Mouse (Mus musculus): Measurements from ENCODE around the gene Tph2. TPM values are rescaled to one million over a fixed set of nuclear protein-coding genes. Genes with fewer than 3 reads are reported as not detected.
"Not testable (repeated sequence)": the region's sequence is repeated elsewhere in the genome, so short reads cannot be mapped to it uniquely, and the experiment has no call there.

Tph2 gene
- polyA plus RNA-seq, 1 experiment from 2014 or later = not detected

GRCm38 (mm10) chr10:115178019-115178418, 6.8 kb downstream of the Tph2 start:
- H3K27ac ChIP-seq (ENCODE audit: low read depth); H3K27me3 ChIP-seq (ENCODE audit: insufficient read depth, low read length); H3K4me3 ChIP-seq (ENCODE audit: low read depth, low read length); H3K9me3 ChIP-seq (ENCODE audit: low read length); H3K4me1 ChIP-seq (ENCODE audit: insufficient read depth); H3K9ac ChIP-seq (replicated peaks); ATAC-seq; H3K36me3 ChIP-seq (replicated peaks; ENCODE audit: insufficient read depth, low read length); DNase-seq; H3K4me2 ChIP-seq (ENCODE audit: low read depth, low read length): not testable (repeated sequence)
- 50% methylated on average over 6 of the region's 6 CpGs for WGBS (ENCODE audit: insufficient replicate concordance)
- 0 out of 2 replicates have a peak, but pooled peaks have one; percentile 22 for TF ChIP-seq CTCF (IDR thresholded peaks at IDR 0.05; ENCODE audit: low read depth)

- DNase-seq = no peak
- TF ChIP-seq EP300 (IDR thresholded peaks at IDR 0.05; ENCODE audit: low read depth) (no peak), CTCF (IDR thresholded peaks at IDR 0.05; ENCODE audit: low read depth) (no peak)
- 57% methylated on average over 12 of the region's 12 CpGs for WGBS (ENCODE audit: insufficient replicate concordance)
- Histone ChIP-seq H3K4me1 (ENCODE audit: insufficient read depth) (no peaks in the 10 kb centered on the region), H3K9me3 (ENCODE audit: low read length) (no peaks in the 10 kb centered on the region), H3K9ac (replicated peaks) (no peak overlapping the region), H3K36me3 (replicated peaks; ENCODE audit: insufficient read depth, low read length) (no peaks in the 10 kb centered on the region), H3K27ac (ENCODE audit: low read depth) (no peak overlapping the region), H3K27me3 (ENCODE audit: insufficient read depth, low read length) (no peaks in the 10 kb centered on the region), H3K4me3 (ENCODE audit: low read depth, low read length) (no peak overlapping the region), H3K4me2 (ENCODE audit: low read depth, low read length) (no peak overlapping the region)
- no peak for ATAC-seq
These were observed 9.2 kb downstream of the Tph2 start for GRCm38 (mm10) chr10:115175591-115175991.

- Histone ChIP-seq H3K4me2 (ENCODE audit: low read depth, low read length) (no peak overlapping the region), H3K9me3 (ENCODE audit: low read length) (no peaks in the 10 kb centered on the region), H3K4me3 (ENCODE audit: low read depth, low read length) (no peak overlapping the region), H3K36me3 (replicated peaks; ENCODE audit: insufficient read depth, low read length) (no peaks in the 10 kb centered on the region), H3K4me1 (ENCODE audit: insufficient read depth) (0 out of 2 replicates have a peak, but pooled peaks cover 2% of the 10 kb centered on the region), H3K9ac (replicated peaks) (no peak overlapping the region), H3K27me3 (ENCODE audit: insufficient read depth, low read length) (no peaks in the 10 kb centered on the region), H3K27ac (ENCODE audit: low read depth) (no peak overlapping the region)
- DNase-seq (no peak), ATAC-seq (no peak)
- 65% methylated on average over 10 of the region's 10 CpGs for WGBS (ENCODE audit: insufficient replicate concordance)
- no peak for TF ChIP-seq EP300 (IDR thresholded peaks at IDR 0.05; ENCODE audit: low read depth)
- no peak for TF ChIP-seq CTCF (IDR thresholded peaks at IDR 0.05; ENCODE audit: low read depth)
These were observed 11.5 kb downstream of the Tph2 start for GRCm38 (mm10) chr10:115173336-115173735.

- Histone ChIP-seq H3K9ac (replicated peaks) (no peak overlapping the region), H3K4me3 (ENCODE audit: low read depth, low read length) (no peak overlapping the region), H3K9me3 (ENCODE audit: low read length) (no peaks in the 10 kb centered on the region), H3K4me2 (ENCODE audit: low read depth, low read length) (no peak overlapping the region), H3K27me3 (ENCODE audit: insufficient read depth, low read length) (no peaks in the 10 kb centered on the region), H3K27ac (ENCODE audit: low read depth) (no peak overlapping the region), H3K36me3 (replicated peaks; ENCODE audit: insufficient read depth, low read length) (no peaks in the 10 kb centered on the region), H3K4me1 (ENCODE audit: insufficient read depth) (0 out of 2 replicates have a peak, but pooled peaks cover 2% of the 10 kb centered on the region)
- TF ChIP-seq EP300 (IDR thresholded peaks at IDR 0.05; ENCODE audit: low read depth) = no peak
- no peak for TF ChIP-seq CTCF (IDR thresholded peaks at IDR 0.05; ENCODE audit: low read depth)
- 37% methylated on average over 8 of the region's 8 CpGs for WGBS (ENCODE audit: insufficient replicate concordance)
- ATAC-seq (peak; percentile 21; the same call in 1 of the 2 replicates), DNase-seq (peak; percentile 22)
These were observed 13.4 kb downstream of the Tph2 start for GRCm38 (mm10) chr10:115171351-115171818.

- Histone ChIP-seq H3K9ac (replicated peaks) (no peak overlapping the region), H3K9me3 (ENCODE audit: low read length) (no peaks in the 10 kb centered on the region), H3K36me3 (replicated peaks; ENCODE audit: insufficient read depth, low read length) (no peaks in the 10 kb centered on the region), H3K27me3 (ENCODE audit: insufficient read depth, low read length) (no peaks in the 10 kb centered on the region), H3K27ac (ENCODE audit: low read depth) (no peak overlapping the region), H3K4me3 (ENCODE audit: low read depth, low read length) (no peak overlapping the region), H3K4me1 (ENCODE audit: insufficient read depth) (0 out of 2 replicates have a peak, but pooled peaks cover 2% of the 10 kb centered on the region), H3K4me2 (ENCODE audit: low read depth, low read length) (no peak overlapping the region)
- TF ChIP-seq CTCF (IDR thresholded peaks at IDR 0.05; ENCODE audit: low read depth) = no peak
- no peak for TF ChIP-seq EP300 (IDR thresholded peaks at IDR 0.05; ENCODE audit: low read depth)
- DNase-seq (no peak), ATAC-seq (peak; percentile 33; the same call in 1 of the 2 replicates)
- WGBS (ENCODE audit: insufficient replicate concordance) = 67% methylated on average over 7 of the region's 7 CpGs
These were observed 14.1 kb downstream of the Tph2 start for GRCm38 (mm10) chr10:115170496-115171350.

GRCm38 (mm10) chr10:115169410-115169809, 15.4 kb downstream of the Tph2 start:
- H3K9me3 ChIP-seq (ENCODE audit: low read length) = no peaks in the 10 kb centered on the region
- H3K27me3 ChIP-seq (ENCODE audit: insufficient read depth, low read length) = no peaks in the 10 kb centered on the region
- H3K9ac ChIP-seq (replicated peaks) = no peak overlapping the region
- H3K4me3 ChIP-seq (ENCODE audit: low read depth, low read length) = no peak overlapping the region
- ATAC-seq (no peak), DNase-seq (peak; percentile 21)
- no peak overlapping the region for H3K4me2 ChIP-seq (ENCODE audit: low read depth, low read length)
- no peak for TF ChIP-seq EP300 (IDR thresholded peaks at IDR 0.05; ENCODE audit: low read depth)
- no peak for TF ChIP-seq CTCF (IDR thresholded peaks at IDR 0.05; ENCODE audit: low read depth)
- no peak overlapping the region for H3K27ac ChIP-seq (ENCODE audit: low read depth)
- WGBS (ENCODE audit: insufficient replicate concordance) = 45% methylated on average over 9 of the region's 9 CpGs
- 0 out of 2 replicates have a peak, but pooled peaks cover 2% of the 10 kb centered on the region for H3K4me1 ChIP-seq (ENCODE audit: insufficient read depth)
- no peaks in the 10 kb centered on the region for H3K36me3 ChIP-seq (replicated peaks; ENCODE audit: insufficient read depth, low read length)

All from liver, postnatal 0 days (tissue).